In genomic region chr1:60952958-60953357, GRCm38 (mm10) we compare ENCODE assay signal across 21 mouse cellular contexts. TPM values are rescaled to one million over a fixed set of nuclear protein-coding genes. Genes with fewer than 3 reads are reported as not detected.
DNase-seq lines count a peak whose midpoint lies in the region; ATAC-seq and TF ChIP-seq lines count a peak whose summit lies in the region.
"Had no signal": no experiment of that assay in that cellular context is flagged by ENCODE, and none has a peak within 500 bp of the region (broad histone marks: within the 10 kb centered on the region; RNA-seq: fewer than 3 reads in every experiment).

No protein-coding gene starts in this region.

- H3K27me3 ChIP-seq in heart, embryonic 15.5 days, result no peaks in the 10 kb centered on the region
- H3K27me3 ChIP-seq in intestine, postnatal 0 days (replicated peaks; ENCODE audit: control insufficient read depth, insufficient read depth, low read length), result no peaks in the 10 kb centered on the region
- H3K27me3 ChIP-seq in hindbrain, embryonic 11.5 days (ENCODE audit: control insufficient read depth, insufficient read depth, low read length), result no peaks in the 10 kb centered on the region
- H3K27me3 ChIP-seq: embryonic facial prominence, embryonic 13.5 days; hindbrain, embryonic 13.5 days; limb, embryonic 12.5 days had no signal

- 26% methylated on average over 7 of the region's 7 CpGs for WGBS in heart, embryonic 15.5 days
- WGBS in intestine, postnatal 0 days, result 33% methylated on average over 7 of the region's 7 CpGs
- 83% methylated on average over 7 of the region's 7 CpGs for WGBS in hindbrain, embryonic 11.5 days

- ATAC-seq in heart, embryonic 15.5 days (replicated peaks; ENCODE audit: insufficient number of reproducible peaks, insufficient read depth, low FRiP score, low read depth), result no peak
- no peak for ATAC-seq in intestine, postnatal 0 days
- no peak for ATAC-seq in hindbrain, embryonic 11.5 days (ENCODE audit: low FRiP score)

- no peak overlapping the region for H3K4me3 ChIP-seq in heart, embryonic 15.5 days
- no peak overlapping the region for H3K4me3 ChIP-seq in intestine, postnatal 0 days (ENCODE audit: low read depth, low read length)
- no peak overlapping the region for H3K4me3 ChIP-seq in hindbrain, embryonic 11.5 days (ENCODE audit: low read depth, low read length)
- H3K4me3 ChIP-seq: embryonic facial prominence, embryonic 13.5 days; hindbrain, embryonic 13.5 days; layer of hippocampus, adult 2 months; limb, embryonic 12.5 days had no signal

- peaks cover 12% of the 10 kb centered on the region; the same call in 1 of the 2 replicates for H3K4me1 ChIP-seq in heart, embryonic 15.5 days (replicated peaks)
- no peaks in the 10 kb centered on the region for H3K4me1 ChIP-seq in intestine, postnatal 0 days (replicated peaks; ENCODE audit: control insufficient read depth, insufficient read depth, low read length)
- H3K4me1 ChIP-seq in hindbrain, embryonic 11.5 days (replicated peaks; ENCODE audit: control insufficient read depth, insufficient read depth, low read length), result no peaks in the 10 kb centered on the region
- H3K4me1 ChIP-seq: hindbrain, embryonic 13.5 days had no signal

- H3K27ac ChIP-seq in heart, embryonic 15.5 days, result peak overlapping the region; percentile 79
- no peak overlapping the region for H3K27ac ChIP-seq in intestine, postnatal 0 days (ENCODE audit: low read depth, low read length)
- H3K27ac ChIP-seq in hindbrain, embryonic 11.5 days (ENCODE audit: low read depth, low read length), result no peak overlapping the region
- H3K27ac ChIP-seq: embryonic facial prominence, embryonic 13.5 days; hindbrain, embryonic 13.5 days; layer of hippocampus, adult 2 months; limb, embryonic 12.5 days; macrophage had no signal

- no peaks in the 10 kb centered on the region for H3K9me3 ChIP-seq in heart, embryonic 15.5 days (replicated peaks)
- no peaks in the 10 kb centered on the region for H3K9me3 ChIP-seq in intestine, postnatal 0 days (ENCODE audit: control insufficient read depth)
- H3K9me3 ChIP-seq in hindbrain, embryonic 11.5 days (ENCODE audit: control insufficient read depth, low read length), result no peaks in the 10 kb centered on the region
- H3K9me3 ChIP-seq: embryonic facial prominence, embryonic 13.5 days; hindbrain, embryonic 13.5 days; limb, embryonic 12.5 days had no signal

- no peak for TF ChIP-seq CTCF in intestine, postnatal 0 days (IDR thresholded peaks at IDR 0.05; ENCODE audit: low read depth)

- no peaks in the 10 kb centered on the region for H3K36me3 ChIP-seq in heart, embryonic 15.5 days
- H3K36me3 ChIP-seq in intestine, postnatal 0 days (ENCODE audit: control insufficient read depth, insufficient read depth), result no peaks in the 10 kb centered on the region
- no peaks in the 10 kb centered on the region for H3K36me3 ChIP-seq in hindbrain, embryonic 11.5 days (ENCODE audit: control insufficient read depth, insufficient read depth, low read length)
- H3K36me3 ChIP-seq: embryonic facial prominence, embryonic 13.5 days; hindbrain, embryonic 13.5 days; limb, embryonic 12.5 days had no signal

- H3K9ac ChIP-seq in heart, embryonic 15.5 days, result no peak overlapping the region
- H3K9ac ChIP-seq in intestine, postnatal 0 days (ENCODE audit: low read depth, low read length), result no peak overlapping the region
- H3K9ac ChIP-seq in hindbrain, embryonic 11.5 days (ENCODE audit: low read depth, low read length), result no peak overlapping the region
- H3K9ac ChIP-seq: embryonic facial prominence, embryonic 13.5 days; hindbrain, embryonic 13.5 days; limb, embryonic 12.5 days had no signal

- peak; percentile 21 for DNase-seq in gastrocnemius, adult 18-20 months (ENCODE audit: low spot score)
- no peak for DNase-seq in gastrocnemius, adult 8-10 months (ENCODE audit: low spot score in 2 of 2)
- DNase-seq in lung, postnatal 36 days, result peak; percentile 6
- no peak for DNase-seq in lung, postnatal 14 days
- no peak for DNase-seq in hindbrain, embryonic 11.5 days (ENCODE audit: low spot score)
- DNase-seq in spleen, adult 18-20 months, result no peak
- DNase-seq: adrenal gland, postnatal 25 days; cerebellum, adult 9-10 months; gastrocnemius, postnatal 25 days; kidney, adult 18-20 months; kidney, postnatal 10 days; thymus, adult 18-20 months had no signal

- peak overlapping the region; percentile 48 for H3K4me2 ChIP-seq in heart, embryonic 15.5 days
- peak overlapping the region; percentile 51 for H3K4me2 ChIP-seq in intestine, postnatal 0 days (replicated peaks; ENCODE audit: low read depth)
- no peak overlapping the region for H3K4me2 ChIP-seq in hindbrain, embryonic 11.5 days (replicated peaks; ENCODE audit: low read depth, low read length)
- H3K4me2 ChIP-seq: embryonic facial prominence, embryonic 13.5 days; hindbrain, embryonic 13.5 days; limb, embryonic 12.5 days; midbrain, embryonic 11.5 days had no signal

RNA-seq across cellular contexts. Expression of gene Icos, which starts 24.8 kb away (rescaled TPM):
- total RNA-seq in gastrocnemius, adult 18-20 months (2021), result not detected
- not detected for total RNA-seq in gastrocnemius, adult 8-10 months (2022)
- polyA plus RNA-seq in heart, embryonic 15.5 days (2015; fragmentation: Nextera tagmentation; extraction: Ambion mirVana), result 0.48 and 0.81 TPM in 2 replicates
- polyA plus RNA-seq in intestine, postnatal 0 days (2015; fragmentation: Nextera tagmentation; extraction: Ambion mirVana), result 0.18 and 0.27 TPM in 2 replicates
- polyA plus RNA-seq in hindbrain, embryonic 11.5 days (2014; fragmentation: Nextera tagmentation; extraction: Ambion mirVana), result 0.08 and 0.25 TPM in 2 replicates
- total RNA-seq: adrenal gland, postnatal 25 days; gastrocnemius, postnatal 25 days; layer of hippocampus, adult 2 months; left cerebral cortex, adult 8-10 months had no signal

Comparison
In these comparisons a context has a peak if more than half of its experiments do, and no peak if none do; other contexts are left out.
1. DNase-seq: peak in gastrocnemius, adult 18-20 months (single experiment) and lung, postnatal 36 days (single experiment); none in gastrocnemius, adult 8-10 months (0 of 2), lung, postnatal 14 days (single experiment), hindbrain, embryonic 11.5 days (single experiment) and spleen, adult 18-20 months (0 of 2).